Mouse (Mus musculus): Measurements from ENCODE around the gene Dock8. TPM values are rescaled to one million over a fixed set of nuclear protein-coding genes. Genes with fewer than 3 reads are reported as not detected.

Gene Dock8
- polyA plus RNA-seq, 1 experiment from 2014 or later, result 4.2 TPM

GRCm38 (mm10) chr19:25251610-25252140 lies 252.3 kb downstream of the Dock8 start:
- H3K27me3 ChIP-seq, result no peaks in the 10 kb centered on the region
- H3K9ac ChIP-seq, result no peak overlapping the region
- H3K4me2 ChIP-seq, result no peak overlapping the region
- no peak overlapping the region for H3K4me3 ChIP-seq (replicated peaks)
- ATAC-seq (replicated peaks; ENCODE audit: low FRiP score), result no peak
- no peak overlapping the region for H3K27ac ChIP-seq
- H3K4me1 ChIP-seq, result peaks cover 7% of the 10 kb centered on the region
- no peaks in the 10 kb centered on the region for H3K9me3 ChIP-seq (replicated peaks)
- 81% methylated on average over 3 of the region's 3 CpGs for WGBS
- no peaks in the 10 kb centered on the region for H3K36me3 ChIP-seq

Other genes with a start within 250 kb of the Dock8 start
- 2.0 and 2.8 TPM in 2 replicates for gene Pgm5, start 137.7 kb upstream of the Dock8 start, polyA plus RNA-seq (2015; fragmentation: Nextera tagmentation; extraction: Ambion mirVana)
- gene Gm10053, start 123.8 kb upstream of the Dock8 start, polyA plus RNA-seq (2015; fragmentation: Nextera tagmentation; extraction: Ambion mirVana), result 279 and 310 TPM in 2 replicates
- not detected in 2 replicates for gene Foxd4, start 98.3 kb upstream of the Dock8 start, polyA plus RNA-seq (2015; fragmentation: Nextera tagmentation; extraction: Ambion mirVana)
- 21.8 and 24.5 TPM in 2 replicates for gene Cbwd1, start 37.9 kb upstream of the Dock8 start, polyA plus RNA-seq (2015; fragmentation: Nextera tagmentation; extraction: Ambion mirVana)
- 26.2 and 26.5 TPM in 2 replicates for gene Kank1, start 237.4 kb downstream of the Dock8 start, polyA plus RNA-seq (2015; fragmentation: Nextera tagmentation; extraction: Ambion mirVana)